Mouse (Mus musculus) spleen, adult 10 weeks (tissue): ENCODE results near the gene Gm9736. TPM values are rescaled to one million over a fixed set of nuclear protein-coding genes. Genes with fewer than 3 reads are reported as not detected.

Experiments
- polyA plus RNA-seq: library from polyadenylated mRNA; stranded (reverse); fragments of 350-450 nt; fragmentation: Illumina TruSeq; extraction: RNeasy Lipid Tissue Mini Kit (QIAGEN cat#74804); gene quantifications from one replicate; pipeline ENCODE4 v1.2.3, GENCODE M21; 2015; ENCODE audit warnings: low replicate concordance; ENCODE audit not compliant: insufficient read depth

Gene Gm9736
- not detected for polyA plus RNA-seq

DNA sequence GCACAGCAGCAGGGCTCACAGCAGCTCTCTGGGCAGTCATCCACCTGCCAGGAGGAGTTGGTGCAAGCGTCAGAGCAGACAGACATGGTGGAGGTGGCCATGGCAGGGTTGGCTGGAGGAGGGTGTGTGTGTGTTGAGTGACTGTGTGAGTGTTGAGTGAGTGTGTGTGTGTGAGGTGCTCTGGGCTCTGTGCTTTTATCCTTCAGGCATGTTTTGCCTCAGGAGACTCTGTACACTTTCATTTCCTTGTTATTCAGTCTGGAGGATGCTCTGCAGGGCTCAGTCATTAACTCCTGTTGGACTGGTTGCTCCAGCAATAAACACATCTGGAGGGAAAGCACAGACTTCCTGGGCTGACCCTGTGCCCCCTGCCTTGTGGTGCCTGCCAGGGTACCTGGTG is at the start of gene Gm9736:
TSS of gene Gm9736 (minus strand) at position 101 of the 400 bp plus-strand sequence.

DNA sequence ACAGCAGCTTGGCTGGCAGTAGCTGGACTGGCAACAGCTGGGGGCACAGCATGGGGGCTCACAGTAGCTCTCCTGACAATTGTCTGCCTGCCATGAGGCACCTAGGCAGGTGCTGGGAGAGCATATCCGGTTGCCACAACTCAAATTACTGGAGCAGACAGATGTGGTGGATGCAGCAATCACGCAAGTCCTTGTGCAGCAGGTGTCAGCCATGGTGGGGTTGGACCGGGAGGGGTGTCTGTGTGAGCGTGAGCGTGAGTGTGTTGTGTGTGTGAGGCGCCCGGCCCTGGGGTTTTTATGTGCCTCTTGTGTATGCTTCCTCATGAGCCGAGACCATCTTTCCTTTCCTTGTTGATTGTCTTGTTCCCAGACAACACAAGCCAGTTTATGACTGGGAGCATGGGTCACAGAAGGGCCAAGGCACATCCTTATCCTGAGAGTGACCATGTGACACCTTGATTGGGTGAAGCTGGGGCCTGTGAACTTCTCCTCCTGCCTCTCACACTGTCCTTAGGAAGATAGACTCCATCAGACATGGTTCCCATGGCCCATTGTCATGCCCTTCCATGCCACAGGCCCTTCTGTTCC is 47.9 kb upstream of the Gm9736 start, which contains the start of gene Gm19668:
TSS of gene Gm19668 (minus strand) at position 213 of the 588 bp plus-strand sequence.

GRCm38 (mm10) chr10:77794976-77795375 is 43.8 kb upstream of the Gm9736 start, which contains the start of gene Gm9639:
Gm9639 (minus strand) TSS chr10:77795076.

DNA sequence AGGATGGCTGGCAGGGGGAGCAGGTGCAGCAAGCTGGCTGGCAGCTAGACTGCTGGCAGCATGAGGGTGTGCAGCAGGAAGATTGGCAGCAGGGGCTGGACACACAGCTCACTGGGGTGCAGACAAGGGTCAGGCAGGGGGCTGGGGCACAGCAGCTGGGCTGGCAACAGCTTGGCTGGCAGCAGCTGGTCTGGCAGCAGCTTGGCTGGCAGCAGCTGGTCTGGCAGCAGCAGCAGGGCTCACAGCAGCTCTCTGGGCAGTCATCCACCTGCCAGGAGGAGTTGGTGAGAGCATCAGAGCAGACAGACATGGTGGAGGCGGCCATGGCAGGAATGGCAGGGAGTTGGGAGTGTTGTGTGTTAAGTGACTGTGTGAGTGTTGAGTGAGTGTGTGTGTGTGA is 36.7 kb upstream of the Gm9736 start, which contains the start of gene Gm7137:
TSS of gene Gm7137 (minus strand) at position 325 of the 400 bp plus-strand sequence.

GRCm38 (mm10) chr10:77782442-77782841 is 31.3 kb upstream of the Gm9736 start, which contains the start of gene Gm3250:
Gm3250 (minus strand) TSS chr10:77782542.

DNA sequence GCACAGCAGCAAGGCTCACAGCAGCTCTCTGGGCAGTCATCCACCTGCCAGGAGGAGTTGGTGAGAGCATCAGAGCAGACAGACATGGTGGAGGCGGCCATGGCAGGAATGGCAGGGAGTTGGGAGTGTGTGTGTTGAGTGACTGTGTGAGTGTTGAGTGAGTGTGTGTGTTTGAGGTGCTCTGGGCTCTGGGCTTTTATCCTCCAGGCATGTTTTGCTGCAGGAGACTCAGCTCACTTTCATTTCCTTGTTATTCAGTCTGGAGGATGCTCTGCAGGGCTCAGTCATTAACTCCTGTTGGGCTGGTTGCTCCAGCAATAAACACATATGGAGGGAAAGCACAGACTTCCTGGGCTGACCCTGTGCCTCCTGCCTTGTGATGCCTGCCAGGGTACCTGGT is 25.7 kb upstream of the Gm9736 start, which contains the start of gene Gm7138:
TSS of gene Gm7138 (minus strand) at position 101 of the 400 bp plus-strand sequence.

GRCm38 (mm10) chr10:77771225-77771624 is 20.1 kb upstream of the Gm9736 start, which contains the start of gene Gm3238:
Gm3238 (minus strand) TSS chr10:77771325.

DNA sequence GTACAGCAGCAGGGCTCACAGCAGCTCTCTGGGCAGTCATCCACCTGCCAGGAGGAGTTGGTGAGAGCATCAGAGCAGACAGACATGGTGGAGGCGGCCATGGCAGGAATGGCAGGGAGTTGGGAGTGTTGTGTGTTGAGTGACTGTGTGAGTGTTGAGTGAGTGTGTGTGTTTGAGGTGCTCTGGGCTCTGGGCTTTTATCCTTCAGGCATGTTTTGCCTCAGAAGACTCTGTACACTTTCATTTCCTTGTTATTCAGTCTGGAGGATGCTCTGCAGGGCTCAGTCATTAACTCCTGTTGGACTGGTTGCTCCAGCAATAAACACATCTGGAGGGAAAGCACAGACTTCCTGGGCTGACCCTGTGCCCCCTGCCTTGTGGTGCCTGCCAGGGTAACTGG is 8.4 kb upstream of the Gm9736 start, which contains the start of gene Gm3233:
TSS of gene Gm3233 (minus strand) at position 101 of the 400 bp plus-strand sequence.

DNA sequence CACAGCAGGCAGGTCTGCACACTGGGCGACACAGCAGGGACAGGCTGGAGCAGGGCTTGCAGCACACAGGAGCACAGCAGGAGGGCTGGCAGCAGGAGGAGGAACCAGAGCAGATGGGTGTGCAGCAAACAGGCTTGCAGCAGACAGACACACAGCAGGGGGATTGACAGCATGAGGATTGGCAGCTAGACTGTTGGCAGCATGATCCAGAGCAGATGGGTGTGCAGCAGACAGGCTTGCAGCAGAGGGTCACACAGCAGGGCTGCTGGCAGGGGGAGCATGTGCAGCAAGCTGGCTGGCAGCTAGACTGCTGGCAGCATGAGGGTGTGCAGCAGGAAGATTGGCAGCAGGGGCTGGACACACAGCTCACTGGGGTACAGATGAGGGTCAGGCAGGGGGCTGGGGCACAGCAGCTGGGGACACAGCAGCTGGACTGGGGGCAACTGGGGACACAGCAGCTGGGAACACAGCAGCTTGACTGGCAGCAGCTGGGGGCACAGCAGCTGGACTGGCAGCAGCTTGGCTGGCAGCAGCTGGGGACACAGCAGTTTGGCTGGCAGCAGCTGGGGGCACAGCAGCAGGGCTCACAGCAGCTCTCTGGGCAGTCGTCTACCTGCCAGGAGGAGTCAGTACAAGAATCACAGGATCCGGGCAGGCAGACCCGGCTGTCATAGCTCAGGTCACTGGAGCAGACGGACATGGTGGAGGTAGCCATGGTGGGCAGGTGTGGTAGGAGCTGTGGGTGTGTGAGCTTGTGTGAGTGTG is 9.0 kb downstream of the Gm9736 start, which contains the start of gene Gm18596:
TSS of gene Gm18596 (minus strand) at position 715 of the 765 bp plus-strand sequence.

DNA sequence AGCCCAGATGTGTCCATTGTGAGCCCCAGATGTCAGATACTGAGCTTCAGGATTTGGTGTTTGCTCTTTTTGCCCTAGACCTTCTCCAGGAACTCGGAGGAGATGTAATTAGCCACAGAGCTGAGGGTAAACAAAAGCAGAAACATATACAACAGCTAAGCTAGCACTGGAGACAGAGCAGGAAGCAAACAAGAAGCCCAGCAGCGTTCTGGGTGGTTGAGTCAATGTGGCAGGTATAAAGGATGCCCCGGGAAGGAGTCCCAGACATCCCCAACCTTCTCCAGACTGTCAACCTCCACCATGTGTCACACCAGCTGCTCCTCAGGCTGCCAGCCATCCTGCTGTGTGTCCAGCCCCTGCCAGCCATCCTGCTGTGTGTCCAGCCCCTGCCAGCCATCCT is 25.0 kb downstream of the Gm9736 start, which contains the start of gene Gm10100:
TSS of gene Gm10100 (plus strand) at position 301 of the 400 bp plus-strand sequence.

DNA sequence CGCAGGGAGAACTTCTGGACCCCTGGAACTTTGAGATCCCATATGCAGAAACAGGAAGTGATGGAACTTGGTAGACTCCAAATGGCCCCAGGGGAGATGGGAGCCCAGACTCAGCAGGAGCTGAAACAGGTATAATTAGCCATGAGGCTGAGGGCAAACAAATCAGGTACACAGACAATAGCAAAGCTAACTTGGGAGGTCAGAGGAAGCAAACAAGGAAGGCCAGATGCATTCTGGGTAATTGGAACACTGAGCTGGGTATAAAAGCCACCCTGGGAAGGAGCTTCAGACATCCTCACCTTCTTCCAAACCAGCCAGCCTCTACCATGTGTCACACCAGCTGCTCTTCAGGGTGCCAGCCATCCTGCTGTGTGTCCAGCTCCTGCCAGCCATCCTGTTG is 30.9 kb downstream of the Gm9736 start, which contains the start of gene Krtap12-1:
TSS of gene Krtap12-1 (plus strand) at position 301 of the 400 bp plus-strand sequence.

DNA sequence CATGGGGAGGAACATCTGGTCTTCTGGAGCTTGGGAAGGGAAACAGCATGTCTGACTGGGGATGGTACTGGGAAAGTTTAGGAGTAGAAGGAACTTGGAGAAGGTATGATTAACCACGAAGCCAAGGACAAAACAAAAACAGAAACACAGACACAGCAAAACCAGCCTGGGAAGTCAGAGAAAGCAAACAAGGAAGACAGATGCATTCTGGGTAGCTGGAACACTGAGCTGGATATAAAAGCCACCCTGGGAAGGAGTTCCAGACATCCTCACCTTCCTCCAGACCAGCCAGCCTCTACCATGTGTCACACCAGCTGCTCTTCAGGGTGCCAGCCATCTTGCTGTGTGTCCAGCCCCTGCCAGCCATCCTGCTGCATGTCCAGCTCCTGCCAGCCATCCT is 35.6 kb downstream of the Gm9736 start, which contains the start of gene Gm10142:
TSS of gene Gm10142 (plus strand) at position 301 of the 400 bp plus-strand sequence.

GRCm38 (mm10) chr10:77711157-77711556 is 40.0 kb downstream of the Gm9736 start, which contains the start of gene Gm10024:
Gm10024 (plus strand) TSS chr10:77711457.

DNA sequence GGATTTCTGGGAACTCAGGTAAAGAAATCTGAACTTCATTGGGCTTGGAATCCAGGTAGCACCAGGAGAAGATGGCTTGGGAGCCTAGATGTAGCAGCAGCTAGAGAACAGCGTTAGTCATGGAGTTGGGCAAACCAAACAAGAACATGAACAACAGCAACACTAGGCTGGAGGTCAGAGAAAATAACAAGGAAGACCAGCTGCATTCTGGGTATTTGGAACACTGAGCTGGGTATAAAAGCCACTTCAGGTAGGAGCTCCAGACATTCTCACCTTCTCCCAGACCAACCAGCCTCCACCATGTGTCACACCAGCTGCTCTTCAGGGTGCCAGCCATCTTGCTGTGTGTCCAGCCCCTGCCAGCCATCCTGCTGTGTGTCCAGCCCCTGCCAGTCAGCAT is 44.8 kb downstream of the Gm9736 start, which contains the start of gene Gm10272:
TSS of gene Gm10272 (plus strand) at position 301 of the 400 bp plus-strand sequence.

Other genes starting within 250 kb of the Gm9736 start
- 8.7 TPM for gene Fam207a, start 235.6 kb downstream of the Gm9736 start, polyA plus RNA-seq
- gene Itgb2, start 221.1 kb downstream of the Gm9736 start, polyA plus RNA-seq: 140 TPM
- gene Pttg1ip, start 169.6 kb downstream of the Gm9736 start, polyA plus RNA-seq: 83.9 TPM
- gene Sumo3, start 145.3 kb downstream of the Gm9736 start, polyA plus RNA-seq: 158 TPM
- not detected for gene Gm49325, start 145.2 kb downstream of the Gm9736 start, polyA plus RNA-seq
- 33.2 TPM for gene Ube2g2, start 129.1 kb downstream of the Gm9736 start, polyA plus RNA-seq
- gene Tspear, start 64.8 kb downstream of the Gm9736 start, polyA plus RNA-seq: 0.23 TPM
- gene Gm19402, start 60.6 kb downstream of the Gm9736 start, polyA plus RNA-seq: not detected
- gene Gm9508, start 54.1 kb downstream of the Gm9736 start, polyA plus RNA-seq: not detected
- gene Gm10272, start 44.7 kb downstream of the Gm9736 start, polyA plus RNA-seq: not detected
- not detected for gene Gm10024, start 39.9 kb downstream of the Gm9736 start, polyA plus RNA-seq
- gene Gm10142, start 35.5 kb downstream of the Gm9736 start, polyA plus RNA-seq: not detected
- not detected for gene Krtap12-1, start 30.8 kb downstream of the Gm9736 start, polyA plus RNA-seq
- not detected for gene Gm10100, start 24.9 kb downstream of the Gm9736 start, polyA plus RNA-seq
- not detected for gene Gm18596, start 8.7 kb downstream of the Gm9736 start, polyA plus RNA-seq
- not detected for gene Gm3233, start 8.3 kb upstream of the Gm9736 start, polyA plus RNA-seq
- gene Gm3238, start 20.0 kb upstream of the Gm9736 start, polyA plus RNA-seq: not detected
- gene Gm7138, start 25.6 kb upstream of the Gm9736 start, polyA plus RNA-seq: not detected
- not detected for gene Gm3250, start 31.2 kb upstream of the Gm9736 start, polyA plus RNA-seq
- not detected for gene Gm7137, start 36.8 kb upstream of the Gm9736 start, polyA plus RNA-seq
- gene Gm9639, start 43.7 kb upstream of the Gm9736 start, polyA plus RNA-seq: not detected
- gene Gm19668, start 47.8 kb upstream of the Gm9736 start, polyA plus RNA-seq: not detected
- not detected for gene Gm9507, start 60.5 kb upstream of the Gm9736 start, polyA plus RNA-seq
- gene Gm2696, start 63.3 kb upstream of the Gm9736 start, polyA plus RNA-seq: not detected
- not detected for gene Krtap10-4, start 75.7 kb upstream of the Gm9736 start, polyA plus RNA-seq
- gene Krtap10-10, start 84.6 kb upstream of the Gm9736 start, polyA plus RNA-seq: not detected
- gene Gm36176, start 95.4 kb upstream of the Gm9736 start, polyA plus RNA-seq: not detected
- gene Gm10318, start 101.5 kb upstream of the Gm9736 start, polyA plus RNA-seq: not detected
- not detected for gene Gm3285, start 110.6 kb upstream of the Gm9736 start, polyA plus RNA-seq
- 1.2 TPM for gene Lrrc3, start 151.2 kb upstream of the Gm9736 start, polyA plus RNA-seq
- 66.5 TPM for gene Trpm2, start 219.2 kb upstream of the Gm9736 start, polyA plus RNA-seq
- 4.4 TPM for gene 1810043G02Rik, start 227.2 kb upstream of the Gm9736 start, polyA plus RNA-seq